Mouse (Mus musculus): ENCODE results near the gene Cyb5r4. TPM values are rescaled to one million over a fixed set of nuclear protein-coding genes. Genes with fewer than 3 reads are reported as not detected.

Gene Cyb5r4
- total and polyA plus RNA-seq, 2 experiments from 2014 or later = 23.5 to 33.4 TPM

Other genes starting within 250 kb of the Cyb5r4 start
- gene Snap91, start 141.4 kb upstream of the Cyb5r4 start, total RNA-seq (2014; rRNA removed; ENCODE audit: low replicate concordance) = 55.3 and 66.3 TPM in 2 replicates
- 45.0 and 47.1 TPM in 2 replicates for gene Snap91, start 141.4 kb upstream of the Cyb5r4 start, polyA plus RNA-seq (2015; fragmentation: Nextera tagmentation; extraction: Ambion mirVana)
- gene Ripply2, start 6.5 kb upstream of the Cyb5r4 start, total RNA-seq (2014; rRNA removed; ENCODE audit: low replicate concordance) = not detected in 2 replicates
- 0.45 and 1.2 TPM in 2 replicates for gene Ripply2, start 6.5 kb upstream of the Cyb5r4 start, polyA plus RNA-seq (2015; fragmentation: Nextera tagmentation; extraction: Ambion mirVana)
- gene Mrap2, start 122.3 kb downstream of the Cyb5r4 start, total RNA-seq (2014; rRNA removed; ENCODE audit: low replicate concordance) = not detected in 2 replicates
- not detected in 2 replicates for gene Mrap2, start 122.3 kb downstream of the Cyb5r4 start, polyA plus RNA-seq (2015; fragmentation: Nextera tagmentation; extraction: Ambion mirVana)
- 2.0 and 2.2 TPM in 2 replicates for gene Cep162, start 233.5 kb downstream of the Cyb5r4 start, total RNA-seq (2014; rRNA removed; ENCODE audit: low replicate concordance)
- 2.2 and 2.3 TPM in 2 replicates for gene Cep162, start 233.5 kb downstream of the Cyb5r4 start, polyA plus RNA-seq (2015; fragmentation: Nextera tagmentation; extraction: Ambion mirVana)

Measured in heart, postnatal 0 days (tissue).